Mouse (Mus musculus): ENCODE data around the gene Phf14.

The Phf14 gene

GRCm38 (mm10) chr6:12021480-12021879, 113.9 kb downstream of the Phf14 start:
- no peak for DNase-seq

GRCm38 (mm10) chr6:12023395-12023794, 115.8 kb downstream of the Phf14 start:
- no peak for DNase-seq

- no peak for DNase-seq
These were observed 119.4 kb downstream of the Phf14 start for GRCm38 (mm10) chr6:12026804-12027537.

GRCm38 (mm10) chr6:12034561-12034960, 127.0 kb downstream of the Phf14 start:
- peak; percentile 36 for DNase-seq

GRCm38 (mm10) chr6:12038268-12038667, 130.7 kb downstream of the Phf14 start:
- no peak for DNase-seq

- DNase-seq = no peak
These were observed 145.3 kb downstream of the Phf14 start for GRCm38 (mm10) chr6:12052884-12053283.

- DNase-seq = no peak
These were observed 146.5 kb downstream of the Phf14 start for GRCm38 (mm10) chr6:12054149-12054548.

- DNase-seq = no peak
These were observed 151.1 kb downstream of the Phf14 start for GRCm38 (mm10) chr6:12058717-12059116.

- no peak for DNase-seq
These were observed 152.4 kb downstream of the Phf14 start for GRCm38 (mm10) chr6:12059971-12060370.

GRCm38 (mm10) chr6:12060452-12061140, 153.0 kb downstream of the Phf14 start:
- DNase-seq = no peak

GRCm38 (mm10) chr6:12067956-12068355, 160.3 kb downstream of the Phf14 start:
- no peak for DNase-seq

- DNase-seq = no peak
These were observed 161.7 kb downstream of the Phf14 start for GRCm38 (mm10) chr6:12069357-12069756.

- DNase-seq = no peak
These were observed 167.0 kb downstream of the Phf14 start for GRCm38 (mm10) chr6:12074599-12074998.

- no peak for DNase-seq
These were observed 169.7 kb downstream of the Phf14 start for GRCm38 (mm10) chr6:12077338-12077737.

- DNase-seq = no peak
These were observed 170.4 kb downstream of the Phf14 start for GRCm38 (mm10) chr6:12077880-12078618.

- no peak for DNase-seq
These were observed 171.7 kb downstream of the Phf14 start for GRCm38 (mm10) chr6:12079260-12079659.

GRCm38 (mm10) chr6:12080423-12080822, 172.8 kb downstream of the Phf14 start:
- DNase-seq = no peak

GRCm38 (mm10) chr6:12081722-12082121, 174.1 kb downstream of the Phf14 start:
- DNase-seq = no peak

GRCm38 (mm10) chr6:12082125-12082524, 174.5 kb downstream of the Phf14 start:
- no peak for DNase-seq

- no peak for DNase-seq
These were observed 175.1 kb downstream of the Phf14 start for GRCm38 (mm10) chr6:12082531-12083216.

- no peak for DNase-seq
These were observed 177.1 kb downstream of the Phf14 start for GRCm38 (mm10) chr6:12084721-12085120.

- no peak for DNase-seq
These were observed 181.9 kb downstream of the Phf14 start for GRCm38 (mm10) chr6:12089439-12089992.

- DNase-seq = no peak
These were observed 188.1 kb downstream of the Phf14 start for GRCm38 (mm10) chr6:12095716-12096115.
